Mouse (Mus musculus) olfactory bulb, adult 2 months (tissue): Measurements from ENCODE around the gene Pds5a.

Experiments
- CTCF ChIP-seq: fragments of 200-500 bp; IDR thresholded peaks from 2 replicates; pipeline ENCODE4 v1.5.1; 2012; ENCODE audit warnings: low read depth, mild to moderate bottlenecking, low read length, moderate library complexity; ENCODE audit not compliant: insufficient read depth
- POLR2A ChIP-seq: fragments of 200-500 bp; IDR thresholded peaks from 2 replicates; pipeline ENCODE4 v1.6.1; 2012; ENCODE audit warnings: mild to moderate bottlenecking, low read depth, low read length, moderate library complexity; ENCODE audit not compliant: insufficient read depth

- no peak for TF ChIP-seq POLR2A
- no peak for TF ChIP-seq CTCF
Measured at GRCm38 (mm10) chr5:65653786-65654185, 44.3 kb downstream of the Pds5a start.
